Mouse (Mus musculus): ENCODE results near the gene Uhrf1. TPM values are rescaled to one million over a fixed set of nuclear protein-coding genes. Genes with fewer than 3 reads are reported as not detected.

Uhrf1 gene
- total RNA-seq, 2 experiments from 2014 or later: 1.3 to 2.1 TPM

GRCm38 (mm10) chr17:56278340-56278739 lies 24.8 kb upstream of the Uhrf1 start:
- Histone ChIP-seq H3K27ac (peak overlapping the region; percentile 95), H3K4me3 (no peak overlapping the region)
- intact Hi-C loops (cut with DNase I): no loop called here
- TF ChIP-seq CTCF (IDR thresholded peaks at IDR 0.05): no peak
- no peak for DNase-seq

GRCm38 (mm10) chr17:56279481-56280155 lies 23.5 kb upstream of the Uhrf1 start:
- TF ChIP-seq CTCF (IDR thresholded peaks at IDR 0.05): no peak
- DNase-seq: peak; percentile 82
- no peak overlapping the region for H3K4me3 ChIP-seq
- H3K27ac ChIP-seq: peak overlapping the region; percentile 95
- intact Hi-C loops (cut with DNase I): no loop called here

- intact Hi-C loops (cut with DNase I): no loop called here
- no peak overlapping the region for H3K4me3 ChIP-seq
- H3K27ac ChIP-seq: no peak overlapping the region
- DNase-seq: no peak
- TF ChIP-seq CTCF (IDR thresholded peaks at IDR 0.05): no peak
Measured at GRCm38 (mm10) chr17:56281193-56281592, 21.9 kb upstream of the Uhrf1 start.

- intact Hi-C loops (cut with DNase I): no loop called here
- Histone ChIP-seq H3K27ac (peak overlapping the region; percentile 38), H3K4me3 (no peak overlapping the region)
- no peak for TF ChIP-seq CTCF (IDR thresholded peaks at IDR 0.05)
- no peak for DNase-seq
Measured at GRCm38 (mm10) chr17:56282802-56283201, 20.3 kb upstream of the Uhrf1 start.

DNA sequence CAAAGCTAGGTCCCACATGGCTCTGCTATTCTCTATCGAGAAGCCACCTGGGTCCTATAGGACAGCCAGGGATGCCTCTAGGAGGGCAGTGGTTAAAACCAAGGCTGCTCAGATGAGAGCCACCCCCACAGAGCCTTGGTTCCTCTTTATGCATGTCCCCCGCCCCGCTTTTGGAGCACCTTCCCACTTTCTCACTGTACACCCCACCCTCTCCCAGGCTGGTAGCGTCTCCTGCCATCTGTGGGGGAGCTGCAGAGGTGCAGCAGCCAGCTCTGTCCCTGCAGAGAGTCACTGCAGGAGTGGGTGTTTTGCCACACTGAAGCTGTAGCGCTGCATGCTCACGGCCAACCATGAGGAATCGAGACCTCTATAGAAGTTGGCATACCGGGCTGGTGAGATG lies 19.8 kb upstream of the Uhrf1 start:
- no peak for TF ChIP-seq CTCF (IDR thresholded peaks at IDR 0.05)
- peak overlapping the region; percentile 38 for H3K27ac ChIP-seq
- H3K4me3 ChIP-seq: no peak overlapping the region
- DNase-seq: no peak
- intact Hi-C loops (cut with DNase I): no loop called here

GRCm38 (mm10) chr17:56285995-56286394 lies 17.1 kb upstream of the Uhrf1 start:
- peak; percentile 64 for DNase-seq
- no peak for TF ChIP-seq CTCF (IDR thresholded peaks at IDR 0.05)
- intact Hi-C loops (cut with DNase I): no loop called here
- Histone ChIP-seq H3K27ac (peak overlapping the region; percentile 69), H3K4me3 (0 out of 2 replicates have a peak overlapping the region, but pooled peaks have one; percentile 4)

- intact Hi-C loops (cut with DNase I): no loop called here
- Histone ChIP-seq H3K27ac (peak overlapping the region; percentile 93), H3K4me3 (peak overlapping the region; percentile 19)
Measured at GRCm38 (mm10) chr17:56287830-56288229, 15.3 kb upstream of the Uhrf1 start.

GRCm38 (mm10) chr17:56288866-56289265 lies 14.3 kb upstream of the Uhrf1 start:
- H3K4me3 ChIP-seq: peak overlapping the region; percentile 72
- DNase-seq: no peak
- intact Hi-C loops (cut with DNase I): no loop called here
- no peak for TF ChIP-seq CTCF (IDR thresholded peaks at IDR 0.05)
- H3K27ac ChIP-seq: peak overlapping the region; percentile 93

More at GRCm38 (mm10) chr17:56287830-56288229, 15.3 kb upstream of the Uhrf1 start:
- no peak for TF ChIP-seq CTCF (IDR thresholded peaks at IDR 0.05)
- peak; percentile 52 for DNase-seq

DNA sequence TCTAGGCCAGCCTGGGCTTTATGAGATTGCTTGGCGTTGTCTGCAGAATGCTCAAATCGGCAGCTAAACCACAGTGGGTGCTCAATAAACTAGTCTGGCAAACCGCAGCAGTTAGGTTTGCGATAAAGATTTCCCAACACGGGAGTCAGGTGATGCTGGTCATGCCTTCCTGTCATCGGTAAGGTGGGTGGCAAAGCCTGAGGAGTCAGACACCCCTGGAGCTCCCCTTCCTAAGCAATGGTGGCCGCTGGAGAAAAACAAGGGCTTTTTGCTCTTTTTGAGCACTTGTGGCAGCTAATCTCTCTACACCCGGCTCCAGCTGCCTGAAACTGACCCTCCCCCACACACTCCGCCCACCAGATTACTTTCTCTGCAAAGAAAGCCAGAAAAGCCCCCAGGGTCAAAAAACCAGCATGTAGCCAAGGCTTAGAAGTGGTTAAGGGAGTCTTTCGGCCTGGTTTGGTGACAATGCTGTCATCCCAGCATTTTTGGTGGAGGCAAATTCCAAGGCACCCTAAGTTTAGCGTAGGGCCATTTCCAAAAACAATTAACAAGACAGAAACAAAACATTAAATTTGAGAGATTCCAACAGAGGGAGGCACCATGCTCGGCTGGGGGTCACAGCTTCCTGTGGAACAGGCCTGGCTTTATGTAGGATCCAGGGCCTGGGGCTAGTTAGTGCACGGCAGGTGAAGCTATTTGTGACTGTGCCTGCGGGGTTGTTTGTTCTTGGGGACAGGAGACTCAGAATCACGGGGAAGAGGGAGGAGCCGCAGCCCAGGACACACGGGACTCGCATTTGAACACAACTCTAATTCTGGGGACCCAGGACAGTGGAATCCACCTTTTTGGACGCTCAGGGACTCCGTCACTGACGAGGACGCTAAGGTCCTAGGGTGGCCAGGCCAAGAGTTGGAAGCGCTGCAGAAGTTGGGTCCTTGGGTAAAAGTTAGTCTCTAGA lies 13.5 kb upstream of the Uhrf1 start:
- DNase-seq: peak; percentile 64
- peak overlapping the region; percentile 72 for H3K4me3 ChIP-seq
- intact Hi-C loops (cut with DNase I): loop anchor here (2.0 kb wide), 1 partner anchor 61 kb away; no protein-coding TSS in a partner anchor
- TF ChIP-seq CTCF (IDR thresholded peaks at IDR 0.05): no peak
- peak overlapping the region; percentile 93 for H3K27ac ChIP-seq

DNA sequence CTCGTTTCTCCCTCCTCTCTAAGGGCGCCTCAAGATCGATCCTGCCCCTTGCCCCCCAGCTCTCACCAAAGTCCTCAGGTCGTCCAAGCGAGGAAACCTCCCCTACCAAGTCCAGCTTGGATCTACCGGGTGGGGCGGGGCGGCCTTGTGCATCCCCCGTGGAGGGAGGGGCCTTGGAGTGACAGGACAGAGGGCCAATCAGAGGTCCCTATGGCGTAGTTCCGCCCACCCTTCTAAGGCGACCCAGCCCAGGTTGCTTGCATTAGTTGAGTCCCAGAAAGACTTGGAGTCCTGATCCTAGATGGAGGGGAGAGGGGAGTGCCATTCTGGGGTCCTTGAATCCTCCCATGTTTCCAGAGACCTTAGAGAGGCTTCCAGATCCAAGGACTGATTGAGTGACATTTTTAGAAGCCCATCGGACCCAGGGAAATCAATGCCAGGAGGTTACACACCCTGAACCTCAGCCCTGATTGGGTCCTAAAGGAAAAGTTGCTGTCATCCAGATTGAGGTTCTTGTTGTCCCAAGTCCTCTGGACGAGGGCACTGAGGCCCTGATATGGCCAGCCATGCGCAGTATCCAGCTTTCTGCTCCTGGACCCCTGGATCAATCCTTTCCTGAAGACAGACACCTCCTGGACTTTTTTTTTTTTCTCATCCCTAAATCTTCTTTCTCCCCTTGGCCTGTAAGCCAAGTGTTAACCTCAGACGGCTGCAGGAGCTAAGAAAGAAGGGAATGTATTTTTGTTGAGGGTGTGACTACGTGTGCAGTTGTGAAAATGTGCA lies 12.5 kb upstream of the Uhrf1 start:
- Histone ChIP-seq H3K4me3 (peak overlapping the region; percentile 72), H3K27ac (peak overlapping the region; percentile 93)
- no peak for TF ChIP-seq CTCF (IDR thresholded peaks at IDR 0.05)
- peak; percentile 96 for DNase-seq
- intact Hi-C loops (cut with DNase I): loop anchor here (2.0 kb wide), 1 partner anchor 60 kb away; no protein-coding TSS in a partner anchor

DNA sequence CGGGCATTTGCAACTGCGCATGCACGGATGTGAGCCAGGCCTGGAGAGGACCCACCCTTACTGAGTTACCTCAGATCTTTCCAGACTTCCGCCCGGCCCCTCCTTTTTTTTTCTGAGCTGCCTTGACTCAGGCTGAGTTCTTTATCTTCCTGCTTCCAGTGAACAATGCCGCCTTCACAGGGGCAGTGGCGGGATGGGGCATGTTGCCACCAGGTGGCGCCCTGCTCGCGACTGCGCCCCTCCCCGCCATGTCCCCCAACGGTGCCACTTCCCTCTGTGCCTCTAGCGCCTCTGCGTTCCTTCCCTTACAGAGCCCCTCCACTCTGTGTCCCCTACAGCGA lies 12.0 kb upstream of the Uhrf1 start:
- peak; percentile 94 for DNase-seq
- Histone ChIP-seq H3K4me3 (peak overlapping the region; percentile 72), H3K27ac (peak overlapping the region; percentile 93)
- intact Hi-C loops (cut with DNase I): loop anchor here (2.0 kb wide), 1 partner anchor 60 kb away; no protein-coding TSS in a partner anchor
- TF ChIP-seq CTCF (IDR thresholded peaks at IDR 0.05): peak; percentile 98

DNA sequence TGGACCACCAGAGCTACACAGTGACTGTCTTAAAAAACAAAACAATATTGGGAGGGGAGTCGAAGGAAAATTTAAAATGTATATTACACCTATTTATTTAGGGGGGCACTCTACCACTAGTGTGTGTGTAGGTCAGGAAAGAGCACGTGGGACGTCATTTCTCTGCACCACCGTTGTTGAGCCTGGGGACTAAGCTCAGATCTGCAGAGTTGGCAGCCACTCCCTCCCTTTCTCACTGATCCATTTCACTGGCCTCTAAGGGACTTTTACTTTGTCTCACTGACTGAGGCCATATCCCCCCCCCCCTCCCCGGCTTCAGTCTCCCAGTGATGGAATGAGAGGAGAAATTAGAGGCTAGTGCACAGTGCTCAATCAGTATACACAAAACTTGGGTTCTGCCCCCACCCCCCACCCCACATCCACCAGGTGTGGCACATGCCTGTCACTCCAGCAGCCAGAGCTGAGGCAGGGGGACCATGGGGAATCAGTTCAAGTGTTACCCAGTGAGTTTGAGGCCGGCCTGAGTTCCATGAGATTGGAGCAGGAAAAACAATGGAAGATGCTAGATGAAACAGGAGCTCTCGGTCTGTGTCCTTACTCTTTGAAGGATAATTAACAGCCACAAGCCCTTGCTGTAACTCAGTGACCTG lies 11.2 kb upstream of the Uhrf1 start:
- H3K4me3 ChIP-seq: peak overlapping the region; percentile 72
- intact Hi-C loops (cut with DNase I): loop anchor here (2.0 kb wide), 2 partner anchors 29 to 59 kb away; no protein-coding TSS in a partner anchor
- DNase-seq: no peak
- H3K27ac ChIP-seq: peak overlapping the region; percentile 93
- no peak for TF ChIP-seq CTCF (IDR thresholded peaks at IDR 0.05)
